Mouse (Mus musculus) cerebral cortex, adult 2 months (tissue): ENCODE measurements around the gene 1700029H14Rik.

ENCODE experiments used
- WGBS: fragments of 180-500 bp; shearing (Covaris S2); methylation state at CpG from one replicate; pipeline ENCODE4 v1.1.7; 2018; 5-methylcytosine and 5-hydroxymethylcytosine counted together

1700029H14Rik gene

GRCm38 (mm10) chr8:13503936-13504606 lies 58.2 kb downstream of the 1700029H14Rik start:
- 62% methylated on average over 8 of the region's 8 CpGs for WGBS

DNA sequence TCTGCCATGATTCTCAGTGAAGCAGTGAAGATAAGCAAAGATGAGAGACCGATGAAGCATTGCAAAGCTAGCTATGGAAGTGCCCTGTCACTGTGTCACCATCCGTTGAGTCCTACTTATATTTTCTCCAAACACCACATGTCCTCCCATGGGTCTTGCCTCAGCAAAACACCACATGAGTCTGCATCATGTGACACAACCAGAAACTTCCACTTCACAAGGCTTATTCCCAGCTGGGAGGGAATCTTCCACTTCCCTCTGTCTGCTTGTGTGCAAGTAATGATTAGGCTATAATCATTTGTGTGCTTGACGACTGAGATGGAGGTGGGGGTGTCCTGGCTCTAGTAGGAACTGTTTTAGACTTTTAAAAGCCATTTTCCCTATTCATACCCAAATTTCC lies 61.0 kb downstream of the 1700029H14Rik start:
- WGBS = 86% methylated on average over 3 of the region's 3 CpGs
